Mouse (Mus musculus) testis, adult 2 months (tissue): ENCODE measurements around the gene Snx32. TPM values are rescaled to one million over a fixed set of nuclear protein-coding genes. Genes with fewer than 3 reads are reported as not detected.

Source experiments
- H3K27ac ChIP-seq: fragments of 200-500 bp; 2 replicates; pipeline ENCODE4 v1.5.1; 2012; ENCODE audit warnings: low read depth, low read length; ENCODE audit not compliant: control insufficient read depth, insufficient read depth
- H3K27me3 ChIP-seq: fragments of 200-500 bp; 2 replicates; pipeline ENCODE4 v1.6.1; 2012; ENCODE audit warnings: mild to moderate bottlenecking, low read length, moderate library complexity; ENCODE audit not compliant: control insufficient read depth, insufficient read depth
- H3K36me3 ChIP-seq: fragments of 200-500 bp; 2 replicates; pipeline ENCODE4 v1.6.1; 2012; ENCODE audit warnings: mild to moderate bottlenecking, low read length; ENCODE audit not compliant: control insufficient read depth, insufficient read depth
- H3K4me1 ChIP-seq: fragments of 200-500 bp; 2 replicates; pipeline ENCODE4 v1.6.1; 2012; ENCODE audit warnings: low read length; ENCODE audit not compliant: control insufficient read depth, insufficient read depth
- H3K4me3 ChIP-seq: fragments of 200-500 bp; 2 replicates; pipeline ENCODE4 v1.5.1; 2012; ENCODE audit warnings: low read depth, mild to moderate bottlenecking, low read length, moderate library complexity, mixed read lengths; ENCODE audit not compliant: control insufficient read depth
- CTCF ChIP-seq: fragments of 200-500 bp; IDR thresholded peaks from 2 replicates; pipeline ENCODE4 v1.5.1; 2012; ENCODE audit warnings: low read depth, mild to moderate bottlenecking, inconsistent platforms, low read length, moderate library complexity; ENCODE audit not compliant: control insufficient read depth, insufficient read depth, insufficient replicate concordance
- POLR2A ChIP-seq: fragments of 200-500 bp; IDR thresholded peaks from 2 replicates; pipeline ENCODE4 v1.6.1; 2012; ENCODE audit warnings: low read depth, mild to moderate bottlenecking, inconsistent platforms, low read length, moderate library complexity; ENCODE audit not compliant: control insufficient read depth
- polyA plus RNA-seq: library from polyadenylated mRNA; depleted of rRNA; stranded (reverse); fragments of >200 nt; gene quantifications from 2 replicates; pipeline ENCODE4 v1.2.3, GENCODE M21; 2012

Snx32 gene
- polyA plus RNA-seq, 1 experiment, result 12.7 TPM

- peaks cover 20% of the 10 kb centered on the region for H3K4me1 ChIP-seq
- no peak for TF ChIP-seq POLR2A
- TF ChIP-seq CTCF, result no peak
- no peak overlapping the region for H3K4me3 ChIP-seq
- H3K36me3 ChIP-seq, result no peaks in the 10 kb centered on the region
- no peak overlapping the region for H3K27ac ChIP-seq
- no peaks in the 10 kb centered on the region for H3K27me3 ChIP-seq
Observed at GRCm38 (mm10) chr19:5455568-5455967, 54.8 kb downstream of the Snx32 start.

DNA sequence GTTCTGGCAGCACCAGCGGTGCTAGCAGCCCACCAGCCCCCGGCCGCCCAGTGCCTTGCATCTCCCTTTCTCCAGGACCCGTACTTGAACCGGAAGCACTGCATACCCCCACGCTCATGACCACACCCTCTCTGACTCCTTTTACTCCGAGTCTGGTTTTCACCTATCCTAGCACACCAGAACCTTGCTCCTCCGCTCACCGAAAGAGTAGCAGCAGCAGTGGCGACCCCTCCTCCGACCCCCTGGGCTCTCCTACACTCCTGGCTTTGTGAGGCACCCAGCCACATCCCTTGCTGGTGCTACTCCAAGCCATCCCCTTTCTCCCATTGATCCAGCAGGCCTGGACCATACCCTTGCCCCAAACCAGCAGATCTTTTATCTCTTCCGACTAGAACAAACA is 55.3 kb downstream of the Snx32 start:
- Histone ChIP-seq H3K4me1 (peaks cover 20% of the 10 kb centered on the region), H3K36me3 (no peaks in the 10 kb centered on the region), H3K27ac (no peak overlapping the region), H3K4me3 (no peak overlapping the region), H3K27me3 (no peaks in the 10 kb centered on the region)
- TF ChIP-seq CTCF, result no peak
- TF ChIP-seq POLR2A, result no peak

DNA sequence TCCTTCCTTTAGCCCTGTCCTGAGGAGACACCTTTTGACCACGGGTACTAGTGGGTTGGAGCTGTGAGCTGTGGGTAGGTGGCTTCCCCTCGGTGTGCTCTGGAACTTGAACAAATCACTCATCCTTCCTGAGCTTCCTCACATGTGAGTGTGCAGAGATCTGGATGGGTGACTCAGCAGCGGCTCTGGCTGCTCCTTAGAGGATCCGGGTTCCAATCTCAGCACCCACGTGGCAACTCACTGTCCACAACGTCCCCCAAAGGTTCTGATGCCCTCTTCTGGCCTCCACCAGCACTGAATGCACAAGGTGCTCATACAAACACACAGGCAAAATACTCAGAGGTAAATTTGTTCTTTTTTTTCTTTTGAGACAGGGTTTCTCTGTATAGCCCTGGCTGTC is 58.6 kb downstream of the Snx32 start:
- Histone ChIP-seq H3K4me1 (peaks cover 27% of the 10 kb centered on the region), H3K36me3 (no peaks in the 10 kb centered on the region), H3K27ac (no peak overlapping the region), H3K4me3 (no peak overlapping the region), H3K27me3 (no peaks in the 10 kb centered on the region)
- TF ChIP-seq POLR2A (no peak), CTCF (no peak)

DNA sequence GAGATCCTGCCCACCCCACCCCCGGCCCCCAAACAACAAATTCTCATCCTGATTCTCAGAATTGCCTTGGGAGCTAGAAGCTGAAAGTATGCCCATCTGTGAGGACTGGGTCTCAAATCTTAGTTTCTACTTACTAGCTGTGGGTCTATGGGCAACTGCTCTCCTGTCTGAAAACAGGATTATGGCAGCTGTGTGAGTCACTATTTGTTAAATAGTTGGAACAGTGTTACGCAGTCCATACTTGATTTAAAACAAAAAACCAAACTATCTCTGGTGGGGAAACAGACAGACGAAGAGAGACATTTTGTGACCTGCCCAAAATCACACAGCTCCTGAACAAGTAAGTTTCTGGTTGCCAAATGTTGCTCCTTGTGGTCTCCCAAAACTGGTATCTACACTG is 60.7 kb downstream of the Snx32 start:
- Histone ChIP-seq H3K4me1 (peaks cover 20% of the 10 kb centered on the region), H3K36me3 (no peaks in the 10 kb centered on the region), H3K27ac (no peak overlapping the region), H3K27me3 (no peaks in the 10 kb centered on the region), H3K4me3 (no peak overlapping the region)
- no peak for TF ChIP-seq CTCF
- TF ChIP-seq POLR2A, result no peak

GRCm38 (mm10) chr19:5448354-5449150 is 61.8 kb downstream of the Snx32 start:
- no peaks in the 10 kb centered on the region for H3K27me3 ChIP-seq

DNA sequence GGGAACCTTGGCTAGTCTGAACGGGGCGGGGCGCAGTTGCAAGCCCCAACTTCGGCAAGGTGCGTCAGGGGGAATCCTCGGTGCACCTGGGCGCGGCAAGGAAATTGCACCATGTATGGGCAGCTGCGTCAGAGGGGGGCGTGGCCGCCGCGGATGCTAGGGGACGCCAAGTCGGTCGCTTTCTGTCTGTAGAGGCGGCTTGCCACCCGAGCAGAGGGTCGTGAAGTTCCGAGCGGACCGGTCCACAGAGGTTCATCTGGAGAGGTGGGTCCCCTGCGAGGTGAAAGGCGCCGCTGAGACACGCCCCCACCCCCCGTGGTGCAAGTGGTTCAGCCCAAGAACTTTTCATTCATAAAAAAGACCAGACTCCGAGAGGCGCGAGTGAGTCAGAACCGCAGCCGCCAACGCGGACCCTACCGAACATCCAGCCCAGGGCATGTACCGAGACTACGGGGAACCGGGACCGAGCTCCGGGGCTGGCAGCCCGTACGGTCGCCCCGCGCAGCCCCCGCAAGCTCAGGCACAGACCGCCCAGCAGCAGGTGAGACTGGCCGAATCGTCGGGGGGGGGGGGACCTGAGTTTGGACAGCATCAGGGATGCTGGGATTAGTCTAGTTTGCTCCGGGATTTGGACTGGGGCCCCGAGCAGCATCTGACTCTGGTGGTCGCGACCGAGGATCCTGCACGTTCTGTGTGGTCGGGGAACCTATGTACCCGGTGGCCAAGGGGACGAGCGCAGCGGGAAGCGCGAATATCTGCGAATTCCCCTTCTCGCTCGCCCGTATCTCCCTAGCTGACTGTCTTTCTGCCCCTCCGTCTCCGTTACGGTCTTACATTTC is 62.6 kb downstream of the Snx32 start, which contains the start of gene Fosl1:
Fosl1 (plus strand) TSS at position 33 of the 839 bp plus-strand sequence.
- H3K4me3 ChIP-seq, result peak within 1 kb of the TSS; percentile 83
- peaks cover 20% of the 10 kb centered on the region for H3K4me1 ChIP-seq
- no peak for TF ChIP-seq CTCF
- TF ChIP-seq POLR2A, result no peak
- H3K27ac ChIP-seq, result no peak within 1 kb of the TSS
- no peaks in the 10 kb centered on the region for H3K36me3 ChIP-seq
- H3K27me3 ChIP-seq, result no peaks in the 10 kb centered on the region

More at GRCm38 (mm10) chr19:5448354-5449150, 61.8 kb downstream of the Snx32 start:
- Histone ChIP-seq H3K4me1 (peaks cover 20% of the 10 kb centered on the region), H3K27ac (no peak overlapping the region), H3K4me3 (peak overlapping the region; percentile 83), H3K36me3 (no peaks in the 10 kb centered on the region)
- TF ChIP-seq POLR2A (no peak), CTCF (no peak)

- H3K27me3 ChIP-seq, result no peaks in the 10 kb centered on the region
- H3K4me3 ChIP-seq, result no peak overlapping the region
- no peaks in the 10 kb centered on the region for H3K36me3 ChIP-seq
- H3K4me1 ChIP-seq, result peaks cover 20% of the 10 kb centered on the region
- TF ChIP-seq POLR2A (no peak), CTCF (no peak)
- no peak overlapping the region for H3K27ac ChIP-seq
Observed at GRCm38 (mm10) chr19:5445747-5446146, 64.6 kb downstream of the Snx32 start.
